Comparison of ENCODE assay signal across 8 mouse cellular contexts in genomic region chr6:145746921-145747670, GRCm38 (mm10). TPM values are rescaled to one million over a fixed set of nuclear protein-coding genes. Genes with fewer than 3 reads are reported as not detected.
DNase-seq lines count a peak whose midpoint lies in the region; ATAC-seq and TF ChIP-seq lines count a peak whose summit lies in the region.

No protein-coding gene starts in this region.

- peak overlapping the region; percentile 69 for H3K9ac ChIP-seq in forebrain, postnatal 0 days
- peak overlapping the region; percentile 82 for H3K9ac ChIP-seq in hindbrain, embryonic 16.5 days (ENCODE audit: low read depth, low read length)
- H3K9ac ChIP-seq in liver, postnatal 0 days (replicated peaks) = peak overlapping the region; percentile 78
- H3K9ac ChIP-seq in neural tube, embryonic 14.5 days (replicated peaks; ENCODE audit: low read depth, low read length) = peak overlapping the region; percentile 71

- H3K9me3 ChIP-seq in forebrain, postnatal 0 days (ENCODE audit: low read length) = no peaks in the 10 kb centered on the region
- no peaks in the 10 kb centered on the region for H3K9me3 ChIP-seq in hindbrain, embryonic 16.5 days (ENCODE audit: control insufficient read depth, low read length)
- H3K9me3 ChIP-seq in liver, postnatal 0 days (ENCODE audit: low read length) = no peaks in the 10 kb centered on the region
- H3K9me3 ChIP-seq in neural tube, embryonic 14.5 days (ENCODE audit: control insufficient read depth, low read length) = no peaks in the 10 kb centered on the region

- no peak for TF ChIP-seq CTCF in bone marrow, adult 2 months (IDR thresholded peaks at IDR 0.05; ENCODE audit: control insufficient read depth, insufficient read depth, low read length)
- no peak for TF ChIP-seq CTCF in forebrain, postnatal 0 days (IDR thresholded peaks at IDR 0.05; ENCODE audit: low read depth)
- TF ChIP-seq CTCF in liver, postnatal 0 days (IDR thresholded peaks at IDR 0.05; ENCODE audit: low read depth) = no peak

- peak overlapping the region; percentile 42; the same call in 1 of the 2 replicates for H3K27ac ChIP-seq in bone marrow, adult 2 months (ENCODE audit: control insufficient read depth, insufficient read depth, low read depth, low read length, poor library complexity)
- peak overlapping the region; percentile 80 for H3K27ac ChIP-seq in forebrain, postnatal 0 days (ENCODE audit: low read depth, low read length)
- peak overlapping the region; percentile 86 for H3K27ac ChIP-seq in hindbrain, embryonic 16.5 days (ENCODE audit: low read depth, low read length)
- H3K27ac ChIP-seq in liver, postnatal 0 days (ENCODE audit: low read depth) = peak overlapping the region; percentile 85
- H3K27ac ChIP-seq in neural tube, embryonic 14.5 days (ENCODE audit: low read depth, low read length) = peak overlapping the region; percentile 70

- peak; percentile 12 for ATAC-seq in forebrain, postnatal 0 days
- ATAC-seq in hindbrain, embryonic 16.5 days = 0 out of 2 replicates have a peak, but pooled peaks have one; percentile 2
- ATAC-seq in liver, postnatal 0 days = peak; percentile 6; the same call in 1 of the 2 replicates
- ATAC-seq in neural tube, embryonic 14.5 days (ENCODE audit: low read depth) = peak; percentile 1; the same call in 1 of the 2 replicates

- WGBS in bone marrow, adult 2 months = under 1% methylated on average over 55 of the region's 55 CpGs
- under 1% methylated on average over 55 of the region's 55 CpGs for WGBS in forebrain, postnatal 0 days
- under 1% methylated on average over 55 of the region's 55 CpGs for WGBS in hindbrain, embryonic 16.5 days
- WGBS in liver, postnatal 0 days (ENCODE audit: insufficient replicate concordance) = 2% methylated on average over 47 of the region's 55 CpGs
- 0% methylated on average over 54 of the region's 55 CpGs for WGBS in neural tube, embryonic 14.5 days

- H3K27me3 ChIP-seq in forebrain, postnatal 0 days (ENCODE audit: insufficient read depth, low read length) = no peaks in the 10 kb centered on the region
- no peaks in the 10 kb centered on the region for H3K27me3 ChIP-seq in hindbrain, embryonic 16.5 days (replicated peaks; ENCODE audit: control insufficient read depth, insufficient read depth, low read length)
- H3K27me3 ChIP-seq in liver, postnatal 0 days (ENCODE audit: insufficient read depth, low read length) = peaks cover 5% of the 10 kb centered on the region
- no peaks in the 10 kb centered on the region for H3K27me3 ChIP-seq in neural tube, embryonic 14.5 days (ENCODE audit: control insufficient read depth, insufficient read depth, low read length)

- peak overlapping the region; percentile 67 for H3K4me3 ChIP-seq in bone marrow, adult 2 months (replicated peaks; ENCODE audit: control insufficient read depth, low read depth, low read length)
- peak overlapping the region; percentile 72 for H3K4me3 ChIP-seq in forebrain, postnatal 0 days (ENCODE audit: low read depth, low read length)
- H3K4me3 ChIP-seq in hindbrain, embryonic 16.5 days (ENCODE audit: low read length) = peak overlapping the region; percentile 64
- peak overlapping the region; percentile 75 for H3K4me3 ChIP-seq in liver, postnatal 0 days (ENCODE audit: low read depth, low read length)
- peak overlapping the region; percentile 66 for H3K4me3 ChIP-seq in neural tube, embryonic 14.5 days (ENCODE audit: low read depth, low read length)

- H3K4me2 ChIP-seq in forebrain, postnatal 0 days (ENCODE audit: low read depth) = peak overlapping the region; percentile 88
- H3K4me2 ChIP-seq in hindbrain, embryonic 16.5 days (ENCODE audit: low read length) = peak overlapping the region; percentile 79
- peak overlapping the region; percentile 80 for H3K4me2 ChIP-seq in liver, postnatal 0 days (ENCODE audit: low read depth, low read length)
- H3K4me2 ChIP-seq in neural tube, embryonic 14.5 days (ENCODE audit: low read depth, low read length) = peak overlapping the region; percentile 73

- no peaks in the 10 kb centered on the region; the same call in 1 of the 2 replicates for H3K4me1 ChIP-seq in bone marrow, adult 2 months (ENCODE audit: control insufficient read depth, insufficient read depth, low read length)
- no peaks in the 10 kb centered on the region for H3K4me1 ChIP-seq in forebrain, postnatal 0 days (ENCODE audit: insufficient read depth)
- peaks cover 12% of the 10 kb centered on the region for H3K4me1 ChIP-seq in hindbrain, embryonic 16.5 days (ENCODE audit: control insufficient read depth, insufficient read depth, low read depth, low read length)
- no peaks in the 10 kb centered on the region for H3K4me1 ChIP-seq in liver, postnatal 0 days (ENCODE audit: insufficient read depth)
- 0 out of 2 replicates have a peak, but pooled peaks cover 3% of the 10 kb centered on the region for H3K4me1 ChIP-seq in neural tube, embryonic 14.5 days (ENCODE audit: control insufficient read depth, insufficient read depth, low read length)

- TF ChIP-seq POLR2A in bone marrow, adult 2 months (IDR thresholded peaks at IDR 0.05; ENCODE audit: borderline replicate concordance, control insufficient read depth, low read depth, low read length) = no peak

- TF ChIP-seq EP300 in liver, postnatal 0 days (IDR thresholded peaks at IDR 0.05; ENCODE audit: low read depth) = no peak

- DNase-seq in right cerebral cortex, postnatal 4 days = peak; percentile 34
- DNase-seq in right cerebral cortex, adult 18-20 months = no peak
- DNase-seq in forebrain, postnatal 0 days = no peak
- DNase-seq in liver, postnatal 0 days = peak; percentile 49
- no peak for DNase-seq in right cerebral cortex, postnatal 36 days (ENCODE audit: low spot score in 2 of 2)

- H3K36me3 ChIP-seq in forebrain, postnatal 0 days (ENCODE audit: insufficient read depth) = no peaks in the 10 kb centered on the region
- H3K36me3 ChIP-seq in hindbrain, embryonic 16.5 days (ENCODE audit: control insufficient read depth, insufficient read depth, low read length) = no peaks in the 10 kb centered on the region
- H3K36me3 ChIP-seq in liver, postnatal 0 days (replicated peaks; ENCODE audit: insufficient read depth, low read length) = no peaks in the 10 kb centered on the region; the same call in 1 of the 2 replicates
- no peaks in the 10 kb centered on the region for H3K36me3 ChIP-seq in neural tube, embryonic 14.5 days (ENCODE audit: control insufficient read depth, insufficient read depth, low read length)

RNA-seq across cellular contexts. Expression of gene Rassf8, which starts 0.5 kb away (rescaled TPM):
- polyA plus RNA-seq in bone marrow, adult 2 months (2011; ENCODE audit: insufficient read depth, insufficient read length, low replicate concordance, missing spikeins) = 3.0 and 3.5 TPM in 2 replicates
- total RNA-seq in forebrain, postnatal 0 days (2014; rRNA removed) = 8.8 and 10.6 TPM in 2 replicates
- polyA plus RNA-seq in forebrain, postnatal 0 days (2015; fragmentation: Nextera tagmentation; extraction: Ambion mirVana) = 2.4 and 2.8 TPM in 2 replicates
- 4.3 and 4.4 TPM in 2 replicates for polyA plus RNA-seq in hindbrain, embryonic 16.5 days (2015; fragmentation: Nextera tagmentation; extraction: Ambion mirVana)
- polyA plus RNA-seq in liver, postnatal 0 days (2015; fragmentation: Nextera tagmentation; extraction: Ambion mirVana) = 4.6 and 4.9 TPM in 2 replicates
- polyA plus RNA-seq in neural tube, embryonic 14.5 days (2014; fragmentation: Nextera tagmentation; extraction: Ambion mirVana) = 5.5 and 6.2 TPM in 2 replicates

Comparison
In these comparisons a context has a peak if more than half of its experiments do, and no peak if none do; other contexts are left out.
1. DNase-seq: peak in right cerebral cortex, postnatal 4 days (single experiment) and liver, postnatal 0 days (single experiment); none in right cerebral cortex, adult 18-20 months (single experiment), forebrain, postnatal 0 days (single experiment) and right cerebral cortex, postnatal 36 days (0 of 2).
2. Peak in every context shown above with its lines, with median percentiles within 50 percentile points of each other: H3K27ac ChIP-seq, H3K4me3 ChIP-seq, ATAC-seq, H3K4me2 ChIP-seq and H3K9ac ChIP-seq.